Mouse (Mus musculus): ENCODE measurements around the gene Use1.
A peak's percentile ranks its signal among the peaks of the same experiment; 100 is the strongest.
"Not testable (repeated sequence)": the region's sequence is repeated elsewhere in the genome, so short reads cannot be mapped to it uniquely, and the experiment has no call there.

Gene Use1

GRCm38 (mm10) chr8:71366771-71367528 is at the start of gene Use1:
TSS of gene Use1 (plus strand) at chr8:71366848.
- peak; percentile 89 for DNase-seq

- DNase-seq, result not testable (repeated sequence)
These were observed 48.0 kb upstream of the Use1 start for GRCm38 (mm10) chr8:71318610-71319009.

GRCm38 (mm10) chr8:71319760-71320159 is 46.9 kb upstream of the Use1 start:
- DNase-seq, result not testable (repeated sequence)

GRCm38 (mm10) chr8:71322939-71323338 is 43.7 kb upstream of the Use1 start:
- no peak for DNase-seq

- no peak for DNase-seq
These were observed 41.8 kb upstream of the Use1 start for GRCm38 (mm10) chr8:71324848-71325247.

- not testable (repeated sequence) for DNase-seq
These were observed 28.8 kb upstream of the Use1 start for GRCm38 (mm10) chr8:71337834-71338233.

GRCm38 (mm10) chr8:71340625-71341024 is 26.0 kb upstream of the Use1 start:
- DNase-seq, result peak; percentile 20

GRCm38 (mm10) chr8:71346581-71346980 is 20.1 kb upstream of the Use1 start:
- DNase-seq, result no peak

- no peak for DNase-seq
These were observed 15.5 kb upstream of the Use1 start for GRCm38 (mm10) chr8:71351117-71351516.

- no peak for DNase-seq
These were observed 15.1 kb upstream of the Use1 start for GRCm38 (mm10) chr8:71351520-71351919.

GRCm38 (mm10) chr8:71358026-71358425 is 8.6 kb upstream of the Use1 start:
- no peak for DNase-seq

- peak; percentile 50 for DNase-seq
These were observed 1.0 kb downstream of the Use1 start for GRCm38 (mm10) chr8:71367529-71368176.

- no peak for DNase-seq
These were observed 1.7 kb downstream of the Use1 start for GRCm38 (mm10) chr8:71368366-71368765.

GRCm38 (mm10) chr8:71369040-71369718 is 2.5 kb downstream of the Use1 start:
- DNase-seq, result no peak

- DNase-seq, result no peak
These were observed 4.1 kb downstream of the Use1 start for GRCm38 (mm10) chr8:71370711-71371235.

- DNase-seq, result peak; percentile 95
These were observed 4.7 kb downstream of the Use1 start, which contains the start of gene Ocel1 for GRCm38 (mm10) chr8:71371236-71371848. TSS of gene Ocel1 (plus strand) at chr8:71371298.

GRCm38 (mm10) chr8:71372427-71372826 is 5.8 kb downstream of the Use1 start:
- DNase-seq, result no peak

- DNase-seq, result no peak
These were observed 6.4 kb downstream of the Use1 start for GRCm38 (mm10) chr8:71373000-71373399.

GRCm38 (mm10) chr8:71374616-71375206 is 8.1 kb downstream of the Use1 start:
- no peak for DNase-seq

GRCm38 (mm10) chr8:71375581-71376422 is 9.2 kb downstream of the Use1 start:
- DNase-seq, result peak; percentile 85

- DNase-seq, result no peak
These were observed 9.9 kb downstream of the Use1 start for GRCm38 (mm10) chr8:71376423-71377030.

Data from cerebellum, adult 11 months (tissue).